Mouse (Mus musculus): ENCODE measurements around the gene Nfic. TPM values are rescaled to one million over a fixed set of nuclear protein-coding genes. Genes with fewer than 3 reads are reported as not detected.

Nfic gene
- polyA plus RNA-seq, 2 experiments = 1.3 to 4.6 TPM

- Histone ChIP-seq H3K9ac (replicated peaks) (no peak overlapping the region), H3K4me1 (replicated peaks; ENCODE audit: control insufficient read depth in 2 of 2, insufficient read depth in 2 of 2, low read length in 1 of 2) (peaks cover 2 to 9% of the 10 kb centered on the region in 2 experiments; a peak in 2 of 4 replicates)
Observed at GRCm38 (mm10) chr10:81415549-81416310, 39.7 kb downstream of the Nfic start.

GRCm38 (mm10) chr10:81415146-81415545, 40.3 kb downstream of the Nfic start:
- no peak overlapping the region for H3K9ac ChIP-seq (replicated peaks)
- 59% methylated on average over 5 of the region's 5 CpGs for WGBS (ENCODE audit: insufficient replicate concordance)
- H3K4me1 ChIP-seq (replicated peaks; ENCODE audit: control insufficient read depth in 2 of 2, insufficient read depth in 2 of 2, low read length in 1 of 2) = peaks cover 2 to 10% of the 10 kb centered on the region in 2 experiments; a peak in 2 of 4 replicates
- no peak for TF ChIP-seq EP300 (IDR thresholded peaks at IDR 0.05; ENCODE audit: low read depth)
- TF ChIP-seq CTCF (IDR thresholded peaks at IDR 0.05; ENCODE audit: low read depth) = no peak
- no peaks in the 10 kb centered on the region for H3K9me3 ChIP-seq (ENCODE audit: control insufficient read depth, low read length)
- ATAC-seq (ENCODE audit: insufficient read depth) (no peak), DNase-seq (ENCODE audit: low read depth in 3 of 3, low spot score in 3 of 3) (no peak)
- H3K27ac ChIP-seq = no peak overlapping the region
- no peak overlapping the region for H3K4me3 ChIP-seq (ENCODE audit: insufficient read depth in 1 of 2, low read depth in 2 of 2, low read length in 2 of 2)
- no peaks in the 10 kb centered on the region for H3K27me3 ChIP-seq (ENCODE audit: control insufficient read depth, insufficient read depth, low read length)
- no peaks in the 10 kb centered on the region for H3K36me3 ChIP-seq (replicated peaks; ENCODE audit: control insufficient read depth, insufficient read depth, low read depth)
- H3K4me2 ChIP-seq (ENCODE audit: low read depth) = no peak overlapping the region

More at GRCm38 (mm10) chr10:81415549-81416310, 39.7 kb downstream of the Nfic start:
- H3K36me3 ChIP-seq (replicated peaks; ENCODE audit: control insufficient read depth, insufficient read depth, low read depth) = no peaks in the 10 kb centered on the region
- no peaks in the 10 kb centered on the region for H3K9me3 ChIP-seq (ENCODE audit: control insufficient read depth, low read length)
- TF ChIP-seq EP300 (IDR thresholded peaks at IDR 0.05; ENCODE audit: low read depth) = no peak
- TF ChIP-seq CTCF (IDR thresholded peaks at IDR 0.05; ENCODE audit: low read depth) = no peak
- ATAC-seq (ENCODE audit: insufficient read depth) (no peak), DNase-seq (ENCODE audit: low read depth in 3 of 3, low spot score in 3 of 3) (no peak)
- 68% methylated on average over 17 of the region's 17 CpGs for WGBS (ENCODE audit: insufficient replicate concordance)
- H3K4me2 ChIP-seq (ENCODE audit: low read depth) = no peak overlapping the region
- H3K27me3 ChIP-seq (ENCODE audit: control insufficient read depth, insufficient read depth, low read length) = no peaks in the 10 kb centered on the region
- H3K4me3 ChIP-seq (ENCODE audit: insufficient read depth in 1 of 2, low read depth in 2 of 2, low read length in 2 of 2) = no peak overlapping the region
- no peak overlapping the region for H3K27ac ChIP-seq

DNA sequence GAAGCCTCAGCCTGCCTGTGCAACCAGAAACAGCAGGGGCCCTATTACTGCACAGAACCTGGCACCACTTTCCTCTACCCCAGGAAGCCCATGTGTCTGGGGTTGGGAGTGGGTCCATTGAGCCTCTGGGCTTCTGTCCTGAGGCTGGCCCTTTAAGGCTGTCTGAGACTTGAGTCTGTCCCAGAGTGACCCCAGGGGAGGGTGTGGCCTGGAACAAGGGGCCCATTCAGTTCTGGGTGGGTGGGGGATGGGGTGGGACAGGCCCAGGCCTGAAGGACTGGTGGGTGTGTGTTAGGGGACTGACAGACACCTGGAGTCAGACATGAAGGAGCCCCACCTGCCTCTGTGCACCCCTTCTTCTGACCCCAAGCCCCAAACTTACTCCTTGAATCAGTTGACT, 40.8 kb downstream of the Nfic start:
- Histone ChIP-seq H3K27ac (no peak overlapping the region), H3K4me1 (replicated peaks; ENCODE audit: control insufficient read depth in 2 of 2, insufficient read depth in 2 of 2, low read length in 1 of 2) (peaks cover 2 to 10% of the 10 kb centered on the region in 2 experiments; a peak in 2 of 4 replicates), H3K9me3 (ENCODE audit: control insufficient read depth, low read length) (no peaks in the 10 kb centered on the region), H3K4me2 (ENCODE audit: low read depth) (no peak overlapping the region), H3K9ac (replicated peaks) (no peak overlapping the region), H3K36me3 (replicated peaks; ENCODE audit: control insufficient read depth, insufficient read depth, low read depth) (no peaks in the 10 kb centered on the region), H3K4me3 (ENCODE audit: insufficient read depth in 1 of 2, low read depth in 2 of 2, low read length in 2 of 2) (no peak overlapping the region), H3K27me3 (ENCODE audit: control insufficient read depth, insufficient read depth, low read length) (no peaks in the 10 kb centered on the region)
- DNase-seq (ENCODE audit: low read depth in 3 of 3, low spot score in 3 of 3) = no peak
- TF ChIP-seq CTCF (IDR thresholded peaks at IDR 0.05; ENCODE audit: low read depth) (no peak), EP300 (IDR thresholded peaks at IDR 0.05; ENCODE audit: low read depth) (no peak)
- no peak for ATAC-seq (ENCODE audit: insufficient read depth)

DNA sequence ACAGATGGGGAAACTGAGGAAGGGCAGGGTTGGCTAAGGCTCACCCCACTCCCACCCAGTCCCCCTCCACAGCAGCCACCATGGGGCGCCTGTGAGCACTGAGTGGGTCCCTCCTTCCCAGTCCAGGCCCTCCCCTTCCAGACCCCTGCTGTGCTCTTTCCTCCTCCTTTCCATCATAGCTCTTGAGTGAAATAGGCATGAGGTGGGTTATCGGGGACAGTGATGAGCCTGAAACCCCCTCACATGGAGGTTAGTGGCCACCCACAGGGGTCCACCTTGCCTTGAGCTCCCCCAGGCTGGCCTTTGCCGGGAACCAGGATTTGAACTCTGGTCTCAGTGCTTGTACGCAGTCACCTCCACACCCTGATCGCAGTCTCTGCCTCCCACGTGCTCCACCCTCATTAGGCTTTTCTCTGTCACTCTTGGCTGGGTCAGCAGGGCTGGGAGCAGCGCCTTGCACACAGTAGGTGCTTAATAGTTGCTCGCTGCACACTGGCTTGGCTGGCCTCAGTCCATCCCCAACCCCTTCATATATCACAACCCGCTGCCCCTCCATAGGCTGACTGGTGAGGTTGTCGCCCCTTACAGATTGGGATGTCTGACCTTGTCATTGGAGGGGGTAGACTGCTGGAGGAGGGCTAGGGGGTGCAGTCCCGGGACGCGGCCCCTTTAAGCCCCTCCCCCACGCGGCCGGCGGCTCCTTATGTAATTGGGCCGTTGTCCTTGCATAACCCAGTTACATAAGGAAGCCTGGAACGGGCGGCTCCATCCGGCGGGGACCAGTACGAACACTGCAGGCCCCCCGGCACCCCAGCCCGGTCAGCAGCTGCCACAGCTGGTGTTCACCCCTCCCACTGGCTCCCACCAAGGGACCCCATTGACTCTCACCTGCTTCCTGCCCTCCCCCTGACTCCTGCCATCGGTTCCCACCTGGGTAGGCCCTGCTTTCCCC, 41.8 kb downstream of the Nfic start:
- peaks cover 2 to 8% of the 10 kb centered on the region in 2 experiments; a peak in 2 of 4 replicates for H3K4me1 ChIP-seq (replicated peaks; ENCODE audit: control insufficient read depth in 2 of 2, insufficient read depth in 2 of 2, low read length in 1 of 2)
- peak overlapping the region; percentile 40 for H3K4me2 ChIP-seq (ENCODE audit: low read depth)
- peak; percentile 28 for TF ChIP-seq CTCF (IDR thresholded peaks at IDR 0.05; ENCODE audit: low read depth)
- peak; percentile 60 for TF ChIP-seq EP300 (IDR thresholded peaks at IDR 0.05; ENCODE audit: low read depth)
- DNase-seq (ENCODE audit: low read depth in 3 of 3, low spot score in 3 of 3) (no peak), ATAC-seq (ENCODE audit: insufficient read depth) (peak; percentile 14; the same call in 1 of the 2 replicates)
- no peaks in the 10 kb centered on the region for H3K36me3 ChIP-seq (replicated peaks; ENCODE audit: control insufficient read depth, insufficient read depth, low read depth)
- WGBS (ENCODE audit: insufficient replicate concordance) = 23% methylated on average over 26 of the region's 26 CpGs
- peaks cover 2% of the 10 kb centered on the region; the same call in 1 of the 2 replicates for H3K27me3 ChIP-seq (ENCODE audit: control insufficient read depth, insufficient read depth, low read length)
- no peaks in the 10 kb centered on the region for H3K9me3 ChIP-seq (ENCODE audit: control insufficient read depth, low read length)
- H3K9ac ChIP-seq (replicated peaks) = no peak overlapping the region
- no peak overlapping the region for H3K27ac ChIP-seq
- H3K4me3 ChIP-seq (ENCODE audit: insufficient read depth in 1 of 2, low read depth in 2 of 2, low read length in 2 of 2) = no peak overlapping the region
